Mouse (Mus musculus) embryonic facial prominence, embryonic 15.5 days (tissue): ENCODE measurements around the gene Jmjd7. TPM values are rescaled to one million over a fixed set of nuclear protein-coding genes. Genes with fewer than 3 reads are reported as not detected.

ENCODE experiments used
- ATAC-seq: fragments of 200-750 bp; cut with Nextera tagmentation; 2 replicates; pipeline ENCODE4 v1.8.0; 2017; ENCODE audit warnings: low read depth, moderate TSS enrichment; ENCODE audit not compliant: insufficient number of reproducible peaks, low FRiP score, low TSS enrichment
- H3K27ac ChIP-seq: fragments of 300-500 bp; sonication (generic); replicated peaks from 2 replicates; pipeline ENCODE4 v1.5.1; 2015; ENCODE audit warnings: mild to moderate bottlenecking, inconsistent platforms
- H3K27me3 ChIP-seq: fragments of 300-500 bp; sonication (generic); 2 replicates; pipeline ENCODE4 v1.6.1; 2015; ENCODE audit warnings: inconsistent platforms
- H3K36me3 ChIP-seq: fragments of 300-500 bp; sonication (generic); 2 replicates; pipeline ENCODE4 v1.6.1; 2015; ENCODE audit warnings: mild to moderate bottlenecking, inconsistent platforms
- H3K4me1 ChIP-seq: fragments of 300-500 bp; sonication (generic); 2 replicates; pipeline ENCODE4 v1.6.1; 2015; ENCODE audit warnings: inconsistent platforms
- H3K4me2 ChIP-seq: fragments of 300-500 bp; sonication (generic); replicated peaks from 2 replicates; pipeline ENCODE4 v1.6.1; 2015; ENCODE audit warnings: mild to moderate bottlenecking, inconsistent platforms
- H3K4me3 ChIP-seq: fragments of 300-500 bp; sonication (generic); replicated peaks from 2 replicates; pipeline ENCODE4 v1.5.1; 2015; ENCODE audit warnings: mild to moderate bottlenecking, inconsistent platforms
- H3K9ac ChIP-seq: fragments of 300-500 bp; sonication (generic); 2 replicates; pipeline ENCODE4 v1.6.1; 2015; ENCODE audit warnings: inconsistent platforms
- H3K9me3 ChIP-seq: fragments of 300-500 bp; sonication (generic); replicated peaks from 2 replicates; pipeline ENCODE4 v1.6.1; 2016; ENCODE audit warnings: inconsistent platforms
- WGBS: fragments of 180-500 bp; shearing (Covaris S2); methylation state at CpG from one replicate; pipeline ENCODE4 v1.1.7; 2015; 5-methylcytosine and 5-hydroxymethylcytosine counted together
- polyA plus RNA-seq: library from polyadenylated mRNA; unstranded; fragments of >200 nt; fragmentation: Nextera tagmentation; extraction: Ambion mirVana; gene quantifications from 2 replicates; pipeline ENCODE4 v1.2.1, GENCODE M21; 2015

Gene Jmjd7
- polyA plus RNA-seq: 16.7 and 20.8 TPM in 2 replicates

GRCm38 (mm10) chr2:120026984-120027949, at the start of gene Jmjd7, which contains the start of gene Gm28042:
TSS of gene Jmjd7 (plus strand) at chr2:120027483.
TSS of gene Gm28042 (plus strand) at chr2:120027493.
- Histone ChIP-seq H3K4me1 (peaks cover 14% of the 10 kb centered on the region), H3K36me3 (peaks cover 54% of the 10 kb centered on the region), H3K27ac (peak within 1 kb of the TSS; percentile 94), H3K9me3 (no peaks in the 10 kb centered on the region), H3K27me3 (no peaks in the 10 kb centered on the region), H3K4me2 (peak within 1 kb of the TSS; percentile 70), H3K4me3 (peak within 1 kb of the TSS; percentile 77), H3K9ac (peak within 1 kb of the TSS; percentile 88)
- 4% methylated on average over 50 of the region's 50 CpGs for WGBS
- ATAC-seq: peak; percentile 86

GRCm38 (mm10) chr2:119980343-119980986, 46.8 kb upstream of the Jmjd7 start:
- Histone ChIP-seq H3K9ac (no peak overlapping the region), H3K27ac (no peak overlapping the region), H3K27me3 (no peaks in the 10 kb centered on the region), H3K4me1 (no peaks in the 10 kb centered on the region; the same call in none of the 2 replicates), H3K36me3 (0 out of 2 replicates have a peak, but pooled peaks cover 13% of the 10 kb centered on the region), H3K4me3 (no peak overlapping the region), H3K4me2 (no peak overlapping the region), H3K9me3 (no peaks in the 10 kb centered on the region)
- WGBS: 80% methylated on average over 7 of the region's 7 CpGs
- ATAC-seq: no peak

GRCm38 (mm10) chr2:119981631-119982030, 45.7 kb upstream of the Jmjd7 start:
- Histone ChIP-seq H3K27me3 (no peaks in the 10 kb centered on the region), H3K27ac (no peak overlapping the region), H3K36me3 (0 out of 2 replicates have a peak, but pooled peaks cover 11% of the 10 kb centered on the region), H3K4me3 (no peak overlapping the region), H3K4me2 (no peak overlapping the region), H3K9me3 (no peaks in the 10 kb centered on the region), H3K4me1 (no peaks in the 10 kb centered on the region; the same call in none of the 2 replicates), H3K9ac (no peak overlapping the region)
- 43% methylated on average over 2 of the region's 2 CpGs for WGBS
- peak; percentile 39; the same call in 1 of the 2 replicates for ATAC-seq

- no peak overlapping the region for H3K4me2 ChIP-seq
- ATAC-seq: no peak
- 81% methylated on average over 8 of the region's 8 CpGs for WGBS
- H3K4me3 ChIP-seq: no peak overlapping the region
- H3K9ac ChIP-seq: no peak overlapping the region
- H3K27ac ChIP-seq: no peak overlapping the region
- H3K27me3 ChIP-seq: no peaks in the 10 kb centered on the region
- no peaks in the 10 kb centered on the region for H3K9me3 ChIP-seq
- no peaks in the 10 kb centered on the region for H3K4me1 ChIP-seq
- H3K36me3 ChIP-seq: 0 out of 2 replicates have a peak, but pooled peaks cover 16% of the 10 kb centered on the region
These were observed 41.4 kb upstream of the Jmjd7 start for GRCm38 (mm10) chr2:119985871-119986270.

GRCm38 (mm10) chr2:119986369-119986768, 40.9 kb upstream of the Jmjd7 start:
- Histone ChIP-seq H3K9me3 (no peaks in the 10 kb centered on the region), H3K27me3 (no peaks in the 10 kb centered on the region), H3K36me3 (0 out of 2 replicates have a peak, but pooled peaks cover 14% of the 10 kb centered on the region), H3K4me2 (no peak overlapping the region), H3K9ac (no peak overlapping the region), H3K4me1 (no peaks in the 10 kb centered on the region), H3K27ac (no peak overlapping the region), H3K4me3 (no peak overlapping the region)
- 88% methylated on average over 6 of the region's 6 CpGs for WGBS
- ATAC-seq: no peak

- no peaks in the 10 kb centered on the region for H3K27me3 ChIP-seq
- 91% methylated on average over 2 of the region's 2 CpGs for WGBS
- 0 out of 2 replicates have a peak, but pooled peaks cover 2% of the 10 kb centered on the region for H3K4me1 ChIP-seq
- H3K4me3 ChIP-seq: no peak overlapping the region
- H3K36me3 ChIP-seq: 0 out of 2 replicates have a peak, but pooled peaks cover 7% of the 10 kb centered on the region
- no peak overlapping the region for H3K27ac ChIP-seq
- H3K9me3 ChIP-seq: no peaks in the 10 kb centered on the region
- no peak overlapping the region for H3K9ac ChIP-seq
- ATAC-seq: no peak
- no peak overlapping the region for H3K4me2 ChIP-seq
These were observed 39.8 kb upstream of the Jmjd7 start for GRCm38 (mm10) chr2:119987441-119987840.

GRCm38 (mm10) chr2:119988952-119989351, 38.3 kb upstream of the Jmjd7 start:
- Histone ChIP-seq H3K27ac (no peak overlapping the region), H3K27me3 (no peaks in the 10 kb centered on the region), H3K36me3 (0 out of 2 replicates have a peak, but pooled peaks cover 8% of the 10 kb centered on the region), H3K4me2 (no peak overlapping the region), H3K4me3 (no peak overlapping the region), H3K4me1 (peaks cover 10% of the 10 kb centered on the region), H3K9ac (no peak overlapping the region), H3K9me3 (no peaks in the 10 kb centered on the region)
- 78% methylated on average over 4 of the region's 4 CpGs for WGBS
- no peak for ATAC-seq

- H3K9me3 ChIP-seq: no peaks in the 10 kb centered on the region
- no peak overlapping the region for H3K4me2 ChIP-seq
- H3K4me3 ChIP-seq: no peak overlapping the region
- H3K27me3 ChIP-seq: no peaks in the 10 kb centered on the region
- no peak overlapping the region for H3K27ac ChIP-seq
- peaks cover 29% of the 10 kb centered on the region for H3K4me1 ChIP-seq
- H3K36me3 ChIP-seq: 0 out of 2 replicates have a peak, but pooled peaks cover 8% of the 10 kb centered on the region
- WGBS: 69% methylated on average over 6 of the region's 6 CpGs
- H3K9ac ChIP-seq: no peak overlapping the region
- ATAC-seq: no peak
These were observed 36.4 kb upstream of the Jmjd7 start for GRCm38 (mm10) chr2:119990881-119991280.

GRCm38 (mm10) chr2:119992349-119992748, 34.9 kb upstream of the Jmjd7 start:
- 65% methylated on average over 2 of the region's 2 CpGs for WGBS
- Histone ChIP-seq H3K9me3 (no peaks in the 10 kb centered on the region), H3K27ac (no peak overlapping the region), H3K9ac (no peak overlapping the region), H3K4me2 (no peak overlapping the region), H3K27me3 (no peaks in the 10 kb centered on the region), H3K36me3 (0 out of 2 replicates have a peak, but pooled peaks cover 3% of the 10 kb centered on the region), H3K4me1 (peaks cover 42% of the 10 kb centered on the region), H3K4me3 (no peak overlapping the region)
- 0 out of 2 replicates have a peak, but pooled peaks have one; percentile 41 for ATAC-seq

GRCm38 (mm10) chr2:119993515-119993914, 33.8 kb upstream of the Jmjd7 start:
- Histone ChIP-seq H3K4me1 (peaks cover 48% of the 10 kb centered on the region), H3K4me3 (no peak overlapping the region), H3K9ac (no peak overlapping the region), H3K4me2 (no peak overlapping the region), H3K36me3 (peaks cover 5% of the 10 kb centered on the region; the same call in 1 of the 2 replicates), H3K9me3 (no peaks in the 10 kb centered on the region), H3K27ac (peak overlapping the region; percentile 55), H3K27me3 (no peaks in the 10 kb centered on the region)
- no peak for ATAC-seq
- 38% methylated on average over 2 of the region's 2 CpGs for WGBS

- Histone ChIP-seq H3K9ac (0 out of 2 replicates have a peak overlapping the region, but pooled peaks have one; percentile 10), H3K4me2 (no peak overlapping the region), H3K4me1 (peaks cover 48% of the 10 kb centered on the region), H3K27ac (peak overlapping the region; percentile 96), H3K4me3 (no peak overlapping the region), H3K36me3 (peaks cover 15% of the 10 kb centered on the region), H3K27me3 (no peaks in the 10 kb centered on the region), H3K9me3 (no peaks in the 10 kb centered on the region)
- 84% methylated on average over 6 of the region's 6 CpGs for WGBS
- no peak for ATAC-seq
These were observed 32.4 kb upstream of the Jmjd7 start for GRCm38 (mm10) chr2:119994839-119995238.
